Mouse (Mus musculus): ENCODE data around the gene Fgfr2.

The Fgfr2 gene

GRCm38 (mm10) chr7:132272984-132273383 lies 850.2 kb downstream of the Fgfr2 start:
- DNase-seq (ENCODE audit: low read depth, low spot score): no peak

DNA sequence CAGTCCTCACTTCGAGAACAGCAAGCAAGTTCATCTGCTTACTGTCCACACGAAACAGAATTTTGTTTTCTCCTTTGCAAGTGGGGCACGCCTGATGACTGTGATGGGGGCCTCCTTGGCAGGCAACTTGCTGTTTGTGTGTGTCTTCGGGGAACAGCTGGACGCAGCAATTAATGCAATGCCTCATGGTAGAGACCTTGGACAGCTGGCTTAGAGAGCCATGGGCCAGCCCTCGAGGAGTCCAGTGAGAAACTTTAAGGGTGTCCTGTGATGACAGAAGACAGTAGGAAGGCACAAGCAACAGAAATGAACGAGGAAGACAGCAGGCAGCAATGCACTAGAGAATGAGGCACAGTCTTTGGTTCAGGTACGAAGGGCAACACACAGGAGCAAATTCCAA lies 852.8 kb downstream of the Fgfr2 start:
- no peak for DNase-seq (ENCODE audit: low read depth, low spot score)

DNA sequence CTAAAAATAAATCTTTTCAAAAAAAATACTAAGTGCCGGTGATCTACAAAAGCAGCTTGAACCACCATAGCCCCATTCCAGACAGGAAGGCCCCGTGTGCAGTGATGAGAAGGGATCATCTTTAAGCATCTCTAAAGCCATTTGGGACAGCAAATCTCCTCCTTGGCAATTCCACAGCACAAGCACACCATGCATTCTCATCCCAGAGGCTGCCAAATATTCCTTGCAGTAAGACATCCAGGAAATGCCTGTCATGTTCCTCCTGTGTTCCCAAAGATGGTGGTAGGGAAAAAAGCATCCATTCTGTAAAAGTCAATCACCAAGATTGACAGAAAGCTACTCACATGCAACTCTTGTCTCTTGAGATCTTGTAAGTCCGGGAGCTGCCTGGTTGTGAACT lies 853.5 kb downstream of the Fgfr2 start:
- no peak for DNase-seq (ENCODE audit: low read depth, low spot score)

DNA sequence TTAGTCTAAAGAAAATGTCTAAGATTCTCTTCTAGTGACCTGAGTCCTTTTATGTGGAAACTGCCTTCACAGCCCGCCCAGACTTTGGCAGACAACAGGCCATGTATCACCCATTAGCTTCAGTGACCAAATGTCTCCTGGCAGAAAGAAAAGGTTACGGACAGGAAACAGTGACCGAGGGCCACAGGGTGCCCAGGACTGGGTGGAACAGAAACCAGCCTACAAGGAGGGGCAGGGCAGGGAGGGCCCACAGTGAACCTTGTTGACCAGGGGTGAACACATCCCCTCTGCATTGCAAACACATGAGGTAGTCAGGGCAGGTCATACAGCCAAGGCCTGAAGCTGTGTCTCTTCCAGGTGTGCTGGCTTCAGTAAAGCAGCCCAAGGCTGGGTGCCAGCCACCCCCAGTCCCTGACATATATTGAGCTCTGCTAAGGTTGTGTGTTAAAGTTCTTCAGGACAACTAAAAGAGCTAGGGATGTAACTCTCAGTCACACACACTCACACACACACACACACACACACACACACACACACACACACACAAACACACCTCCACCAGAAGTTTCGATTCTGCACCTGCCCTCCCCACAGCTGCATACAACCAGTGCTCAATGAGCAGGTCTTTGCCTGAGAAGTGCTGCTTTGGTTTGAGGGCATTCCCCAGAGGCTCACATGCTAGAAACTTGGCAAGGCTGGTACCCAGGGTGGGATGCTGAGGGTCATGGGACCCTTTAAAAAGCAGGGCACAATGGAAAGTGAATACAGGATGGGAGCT lies 855.2 kb downstream of the Fgfr2 start:
- peak; percentile 52 for DNase-seq (ENCODE audit: low read depth, low spot score)

DNA sequence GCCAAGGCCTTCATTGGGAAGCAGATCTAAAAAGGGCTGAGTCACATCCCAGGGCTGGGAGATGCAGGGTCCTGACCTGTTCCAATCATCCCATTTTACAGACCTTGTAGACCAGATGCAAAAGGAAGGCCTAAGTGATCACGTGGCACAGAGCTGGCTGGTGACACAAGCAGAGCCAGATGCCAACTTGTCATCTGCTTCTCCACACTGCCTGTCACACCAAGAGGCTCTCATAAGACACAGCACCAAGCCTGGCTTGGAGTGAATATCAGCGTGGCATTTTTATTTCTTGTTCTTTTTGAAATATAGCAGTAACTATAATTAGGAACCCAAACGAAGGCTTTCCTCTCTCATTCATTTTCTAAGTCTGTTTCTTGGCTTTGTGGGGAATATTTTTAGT lies 858.4 kb downstream of the Fgfr2 start:
- no peak for DNase-seq (ENCODE audit: low read depth, low spot score)

- no peak for DNase-seq (ENCODE audit: low read depth, low spot score)
Measured at GRCm38 (mm10) chr7:132263186-132263585, 860.0 kb downstream of the Fgfr2 start.

GRCm38 (mm10) chr7:132262696-132263095 lies 860.5 kb downstream of the Fgfr2 start:
- no peak for DNase-seq (ENCODE audit: low read depth, low spot score)

GRCm38 (mm10) chr7:132261885-132262284 lies 861.3 kb downstream of the Fgfr2 start:
- DNase-seq (ENCODE audit: low read depth, low spot score): no peak

- no peak for DNase-seq (ENCODE audit: low read depth, low spot score)
Measured at GRCm38 (mm10) chr7:132260632-132261031, 862.5 kb downstream of the Fgfr2 start.

DNA sequence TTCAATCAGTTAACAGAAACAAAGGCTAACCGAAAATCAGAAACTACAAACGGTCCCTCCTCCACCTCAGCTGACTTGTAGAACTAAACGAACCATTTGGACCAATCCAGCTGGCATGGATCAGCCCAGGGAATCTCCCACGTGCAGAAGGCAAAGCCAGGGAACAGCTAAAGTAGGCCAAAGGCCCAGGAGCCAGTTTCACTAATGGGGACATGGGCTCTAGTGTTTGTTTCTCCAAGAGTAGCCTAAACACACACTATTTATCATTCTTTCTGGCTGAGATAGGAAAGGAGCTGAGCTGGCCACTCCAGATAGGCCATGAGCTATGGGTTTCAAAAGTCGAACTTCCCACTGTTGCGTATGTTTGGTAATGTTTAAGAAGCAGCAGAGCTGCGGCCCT lies 864.3 kb downstream of the Fgfr2 start:
- no peak for DNase-seq (ENCODE audit: low read depth, low spot score)

DNA sequence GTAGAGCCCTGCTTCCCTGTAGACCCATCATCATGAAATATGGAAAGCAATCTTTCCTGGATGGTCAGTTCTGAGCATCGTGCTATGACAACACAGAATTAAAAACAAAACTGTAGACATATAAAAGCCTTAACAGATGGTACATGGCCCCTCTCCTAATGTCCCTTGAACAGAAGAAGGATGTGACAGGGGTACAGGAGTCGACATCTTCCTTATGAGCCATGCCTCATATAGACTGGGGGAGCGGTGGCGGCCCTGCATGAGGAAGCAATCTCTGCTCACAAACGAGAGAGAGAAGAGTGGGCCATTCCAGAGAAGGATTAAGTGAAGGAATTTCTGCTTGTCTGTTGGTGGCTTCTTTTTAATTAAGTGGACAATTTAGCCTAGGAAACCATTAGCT lies 864.9 kb downstream of the Fgfr2 start:
- DNase-seq (ENCODE audit: low read depth, low spot score): no peak

GRCm38 (mm10) chr7:132253513-132253912 lies 869.6 kb downstream of the Fgfr2 start:
- no peak for DNase-seq (ENCODE audit: low read depth, low spot score)

GRCm38 (mm10) chr7:132253078-132253477 lies 870.1 kb downstream of the Fgfr2 start:
- DNase-seq (ENCODE audit: low read depth, low spot score): no peak

DNA sequence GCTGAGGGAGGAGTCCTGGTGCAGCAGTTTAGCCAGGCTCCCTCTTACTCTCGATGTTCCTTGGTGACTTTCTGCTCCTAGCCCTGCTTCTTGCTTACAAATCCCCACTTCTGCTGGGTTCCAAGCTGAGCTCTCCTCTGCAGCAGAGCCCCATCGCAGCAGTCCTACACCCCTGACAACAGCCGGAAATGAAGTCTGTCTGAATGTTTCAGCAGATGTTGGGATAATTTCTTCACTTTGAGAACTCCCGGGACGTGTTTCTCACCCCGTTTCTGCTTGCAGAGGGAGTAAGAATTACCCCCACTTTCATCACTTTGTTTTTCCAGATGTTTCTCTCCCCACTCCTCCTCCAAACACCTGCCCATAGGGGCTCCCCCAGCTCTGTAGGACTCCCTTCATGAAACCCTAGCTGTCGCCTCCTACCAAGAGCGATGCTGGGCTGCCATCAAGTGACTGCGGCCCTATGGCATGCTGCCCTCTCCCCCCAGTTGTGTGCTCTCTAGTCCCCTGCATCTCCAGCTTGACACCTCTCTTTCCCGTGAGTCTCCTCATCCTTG lies 873.5 kb downstream of the Fgfr2 start:
- no peak for DNase-seq (ENCODE audit: low read depth, low spot score)

DNA sequence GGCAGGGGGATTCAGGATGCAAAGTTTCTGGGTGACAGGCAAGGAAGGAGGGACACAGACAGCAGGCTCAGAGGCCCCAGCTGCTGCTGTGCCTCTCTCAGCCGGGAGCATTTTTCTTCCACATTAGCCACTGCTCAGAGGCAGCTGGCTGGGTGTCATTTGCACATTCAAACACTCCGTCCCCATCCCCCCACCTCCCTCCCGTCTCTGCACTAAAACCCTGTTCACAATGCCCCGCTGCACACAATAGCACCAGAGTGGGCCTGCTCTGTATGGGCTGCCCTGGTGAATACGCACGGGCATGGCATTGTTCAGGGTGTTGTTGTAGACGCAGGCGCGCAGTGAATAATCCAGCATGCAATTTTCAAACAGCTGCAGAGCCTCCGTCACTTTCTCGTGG lies 875.6 kb downstream of the Fgfr2 start:
- DNase-seq (ENCODE audit: low read depth, low spot score): no peak

- DNase-seq (ENCODE audit: low read depth, low spot score): no peak
Measured at GRCm38 (mm10) chr7:132247091-132247490, 876.1 kb downstream of the Fgfr2 start.

DNA sequence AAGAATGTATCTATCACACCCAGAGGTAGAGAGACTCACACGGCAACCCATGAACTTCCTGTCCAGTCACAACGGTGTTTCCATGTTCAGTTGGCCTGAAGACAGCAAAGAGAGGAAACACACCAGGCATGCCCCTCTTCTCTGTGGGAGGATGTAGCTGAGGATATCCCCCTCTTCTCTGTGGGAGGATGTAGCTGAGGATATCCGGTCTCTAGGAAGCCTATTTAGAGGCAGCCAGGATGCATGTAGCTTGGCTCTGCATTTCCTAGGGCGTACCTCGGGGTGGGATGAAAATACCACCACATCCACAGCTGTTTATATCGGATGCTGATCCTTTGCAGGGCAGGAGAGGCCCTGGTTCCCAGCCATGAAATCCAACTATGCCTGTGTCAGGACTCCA lies 877.4 kb downstream of the Fgfr2 start:
- DNase-seq (ENCODE audit: low read depth, low spot score): no peak

- DNase-seq (ENCODE audit: low read depth, low spot score): no peak
Measured at GRCm38 (mm10) chr7:132244637-132245036, 878.5 kb downstream of the Fgfr2 start.

- DNase-seq (ENCODE audit: low read depth, low spot score): no peak
Measured at GRCm38 (mm10) chr7:132243225-132243624, 879.9 kb downstream of the Fgfr2 start.

GRCm38 (mm10) chr7:132242617-132243141 lies 880.5 kb downstream of the Fgfr2 start:
- peak; percentile 31 for DNase-seq (ENCODE audit: low read depth, low spot score)

DNA sequence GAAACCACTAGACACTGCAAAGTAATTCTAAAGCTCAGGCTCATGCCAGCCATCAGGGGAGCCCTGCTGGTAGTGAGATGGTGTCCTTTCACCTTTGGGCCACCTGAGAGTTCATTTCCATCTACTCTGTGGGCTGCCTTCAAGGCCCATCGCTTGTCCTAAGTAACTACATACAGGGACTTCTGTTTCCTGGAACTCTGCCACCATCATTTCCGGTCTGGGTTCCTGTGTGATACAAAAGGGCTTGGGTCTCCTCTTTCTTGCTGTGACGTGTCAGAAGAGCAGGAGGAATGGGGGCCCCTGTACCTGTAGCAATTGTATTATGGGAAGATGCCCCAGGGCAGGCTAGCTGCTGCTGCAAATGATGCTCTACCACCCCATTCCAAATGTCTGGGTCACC lies 884.2 kb downstream of the Fgfr2 start:
- DNase-seq (ENCODE audit: low read depth, low spot score): no peak

- DNase-seq (ENCODE audit: low read depth, low spot score): no peak
Measured at GRCm38 (mm10) chr7:132237191-132237590, 886.0 kb downstream of the Fgfr2 start.

GRCm38 (mm10) chr7:132236789-132237188 lies 886.4 kb downstream of the Fgfr2 start:
- DNase-seq (ENCODE audit: low read depth, low spot score): no peak
